Mouse (Mus musculus) gonadal fat pad, adult 2 months (tissue): ENCODE results near the gene Trak1. TPM values are rescaled to one million over a fixed set of nuclear protein-coding genes. Genes with fewer than 3 reads are reported as not detected.
"Not testable (repeated sequence)": the region's sequence is repeated elsewhere in the genome, so short reads cannot be mapped to it uniquely, and the experiment has no call there.

Experiments used
- DNase-seq: peaks from one replicate; pipeline ENCODE4 v3.0.0-alpha.2; 2012; ENCODE audit warnings: low read depth
- polyA plus RNA-seq: library from polyadenylated mRNA; depleted of rRNA; stranded (reverse); fragments of >200 nt; gene quantifications from 2 replicates; pipeline ENCODE4 v1.2.3, GENCODE M21; 2012

Trak1 gene
- polyA plus RNA-seq, 1 experiment, result 96.9 TPM

DNA sequence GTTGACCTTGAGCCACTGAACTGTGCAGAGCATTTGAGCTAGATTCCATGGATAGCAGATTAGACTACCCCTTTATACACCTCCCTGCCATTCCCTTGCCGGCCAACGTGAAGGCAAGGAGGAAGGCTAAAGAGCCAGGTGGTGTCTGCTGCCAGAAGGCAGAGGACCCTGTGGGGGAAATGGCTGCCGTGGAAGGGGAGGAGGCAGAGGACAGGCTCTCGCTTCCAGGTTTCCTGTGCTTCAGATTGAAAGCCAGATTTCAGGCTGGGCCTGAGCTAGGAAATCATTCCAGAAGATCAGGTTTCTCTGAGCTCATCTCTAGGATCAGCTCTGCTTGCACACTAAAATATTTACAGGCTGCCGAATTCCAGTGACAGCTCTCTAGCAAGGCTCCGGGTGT lies 133.1 kb downstream of the Trak1 start:
- no peak for DNase-seq

GRCm38 (mm10) chr9:121433745-121434528 lies 136.6 kb downstream of the Trak1 start:
- DNase-seq, result no peak

DNA sequence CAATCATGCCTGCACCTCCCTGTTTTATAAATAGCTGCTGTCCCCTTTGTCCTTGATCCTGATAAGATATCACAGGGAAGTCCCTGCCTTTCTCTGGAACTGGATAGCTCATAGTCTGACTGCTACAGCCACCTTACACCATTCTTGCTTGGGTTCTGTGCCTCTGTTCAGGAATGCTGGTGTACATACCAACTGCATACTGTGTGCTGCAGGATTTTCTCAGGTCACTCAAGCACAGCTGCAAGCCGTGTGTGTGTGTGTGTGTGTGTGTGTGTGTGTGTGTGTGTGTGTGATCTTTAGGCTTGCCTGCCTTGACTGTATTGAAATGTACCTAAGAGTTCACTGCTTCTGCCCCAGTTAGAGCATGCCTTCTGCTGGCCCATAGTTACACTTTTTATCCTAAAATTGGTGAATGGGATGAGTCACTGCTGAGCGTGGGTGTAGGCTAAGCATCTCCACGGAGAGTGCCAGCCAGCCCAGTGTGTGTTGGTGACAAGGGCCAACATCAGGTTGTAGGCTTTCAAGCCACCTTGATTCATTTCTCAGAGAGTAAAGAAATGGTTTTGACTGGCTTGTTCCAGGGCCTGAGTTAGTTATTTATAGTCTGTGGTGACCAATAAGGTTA lies 138.1 kb downstream of the Trak1 start:
- no peak for DNase-seq

DNA sequence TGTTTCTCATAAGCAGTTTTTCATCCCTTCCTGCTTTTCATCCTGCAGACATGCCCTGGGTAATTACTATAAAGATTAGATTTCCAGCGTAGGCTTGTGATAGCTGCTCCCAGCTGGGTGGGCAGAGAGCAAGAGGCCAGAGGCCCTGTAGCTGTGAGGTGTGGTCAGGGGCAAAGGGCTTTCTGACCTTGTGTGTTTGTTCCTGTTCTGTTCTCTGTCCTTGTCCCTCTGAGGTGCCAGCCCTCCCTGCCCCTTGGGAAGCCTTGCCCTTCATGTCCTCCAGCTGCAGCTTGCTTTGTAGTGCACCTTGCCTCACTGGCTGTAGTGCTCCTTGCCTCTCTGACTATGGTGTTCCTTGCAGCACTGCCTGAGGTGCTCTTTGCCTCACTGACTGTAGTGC lies 139.2 kb downstream of the Trak1 start:
- no peak for DNase-seq

- DNase-seq, result no peak
These were observed 144.8 kb downstream of the Trak1 start for GRCm38 (mm10) chr9:121442145-121442544.

DNA sequence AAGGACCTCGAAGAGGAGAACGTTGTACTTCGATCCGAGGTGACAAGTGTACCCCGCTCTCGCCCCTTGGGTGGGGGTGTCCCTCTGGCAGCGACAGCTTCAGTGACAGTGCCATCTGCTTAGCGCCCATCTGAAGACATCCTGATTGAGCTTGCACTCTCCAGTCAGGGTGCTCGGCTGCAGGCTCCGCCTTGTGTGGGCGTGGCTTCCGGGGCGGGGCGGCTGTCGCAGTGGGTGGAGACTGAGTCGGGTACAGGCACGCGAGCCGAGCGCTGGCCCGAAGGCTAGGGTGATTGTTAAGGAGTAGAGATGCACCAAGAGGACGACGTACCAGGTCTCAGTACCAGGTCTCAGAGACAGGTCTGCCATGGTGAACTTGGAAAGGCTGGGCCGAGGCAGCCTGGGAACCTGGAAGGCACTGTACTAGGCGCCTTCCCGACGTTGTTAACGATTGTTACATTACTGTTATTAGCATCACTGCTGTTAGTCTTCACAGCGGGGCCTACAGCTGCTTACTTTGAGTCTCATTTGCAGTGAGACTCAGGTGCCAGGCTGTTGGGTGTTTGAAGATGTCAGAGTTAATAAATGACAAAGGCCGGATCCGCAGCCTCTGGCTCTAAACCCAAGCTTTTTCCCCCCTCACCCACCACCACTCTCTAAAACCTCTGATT lies 146.5 kb downstream of the Trak1 start:
- no peak for DNase-seq

DNA sequence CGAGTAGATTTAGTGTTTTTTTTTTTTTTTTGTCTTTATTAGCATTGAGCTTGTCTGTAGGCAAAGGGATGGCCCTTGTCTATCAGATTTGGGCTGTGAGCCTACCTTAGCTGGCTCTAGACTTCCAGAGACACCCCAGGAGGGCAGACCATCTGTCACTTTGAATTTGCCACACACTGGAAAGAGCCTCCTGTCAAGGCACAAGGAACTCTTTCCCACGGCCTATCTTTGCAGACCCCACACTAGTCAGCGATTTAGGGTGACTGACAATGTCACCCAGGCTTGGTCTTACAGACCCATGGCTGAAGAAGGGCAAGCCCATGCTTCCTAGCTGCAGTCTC lies 147.0 kb downstream of the Trak1 start:
- DNase-seq, result no peak

- DNase-seq, result no peak
These were observed 148.1 kb downstream of the Trak1 start for GRCm38 (mm10) chr9:121445364-121445763.

DNA sequence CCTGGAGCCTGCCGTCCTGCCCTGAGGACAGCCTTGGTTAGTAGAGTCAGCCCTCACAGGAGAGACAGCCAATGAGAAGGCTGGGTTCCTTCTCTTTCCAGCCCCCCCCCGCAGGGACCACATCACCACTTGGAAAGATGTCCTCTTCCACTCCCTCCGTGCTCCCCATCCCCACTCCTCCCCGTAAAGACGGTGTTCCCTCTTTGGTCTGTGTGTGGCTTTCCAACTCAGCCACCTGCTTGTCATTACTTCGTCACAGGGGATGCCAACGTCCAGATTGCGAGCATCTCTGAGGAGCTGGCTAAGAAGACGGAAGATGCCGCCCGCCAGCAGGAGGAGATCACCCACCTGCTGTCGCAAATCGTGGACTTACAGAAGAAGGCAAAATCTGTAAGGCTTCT lies 149.1 kb downstream of the Trak1 start:
- no peak for DNase-seq

DNA sequence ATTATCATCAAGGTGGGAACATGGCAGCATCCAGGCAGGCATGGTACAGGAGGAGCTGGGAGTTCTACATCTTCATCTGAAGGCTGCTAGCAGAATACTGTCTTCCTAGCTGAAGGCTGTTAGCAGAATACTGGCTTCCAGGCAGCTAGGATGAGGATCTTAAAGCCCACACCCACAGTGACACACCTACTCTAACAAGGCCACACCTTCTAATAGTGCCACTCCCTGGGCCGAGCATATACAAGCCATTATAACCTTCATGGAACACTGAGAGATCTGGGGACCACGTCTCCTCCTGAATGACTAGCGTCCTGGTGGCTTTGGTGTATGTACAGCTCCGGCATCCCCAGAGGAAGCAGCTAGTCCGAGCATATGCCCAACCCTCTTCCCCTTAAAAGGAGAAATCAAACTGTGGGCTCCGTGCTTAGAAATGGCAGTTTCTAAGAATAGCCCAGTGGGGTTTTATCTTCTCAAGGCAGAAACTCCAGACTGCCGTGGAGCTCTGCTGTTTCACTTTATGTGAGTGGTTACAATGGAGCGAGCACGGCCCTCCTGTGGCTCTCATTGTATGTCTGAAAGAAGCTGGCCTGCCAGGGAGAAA lies 155.1 kb downstream of the Trak1 start:
- DNase-seq, result not testable (repeated sequence)

- DNase-seq, result no peak
These were observed 157.6 kb downstream of the Trak1 start for GRCm38 (mm10) chr9:121454891-121455290.

DNA sequence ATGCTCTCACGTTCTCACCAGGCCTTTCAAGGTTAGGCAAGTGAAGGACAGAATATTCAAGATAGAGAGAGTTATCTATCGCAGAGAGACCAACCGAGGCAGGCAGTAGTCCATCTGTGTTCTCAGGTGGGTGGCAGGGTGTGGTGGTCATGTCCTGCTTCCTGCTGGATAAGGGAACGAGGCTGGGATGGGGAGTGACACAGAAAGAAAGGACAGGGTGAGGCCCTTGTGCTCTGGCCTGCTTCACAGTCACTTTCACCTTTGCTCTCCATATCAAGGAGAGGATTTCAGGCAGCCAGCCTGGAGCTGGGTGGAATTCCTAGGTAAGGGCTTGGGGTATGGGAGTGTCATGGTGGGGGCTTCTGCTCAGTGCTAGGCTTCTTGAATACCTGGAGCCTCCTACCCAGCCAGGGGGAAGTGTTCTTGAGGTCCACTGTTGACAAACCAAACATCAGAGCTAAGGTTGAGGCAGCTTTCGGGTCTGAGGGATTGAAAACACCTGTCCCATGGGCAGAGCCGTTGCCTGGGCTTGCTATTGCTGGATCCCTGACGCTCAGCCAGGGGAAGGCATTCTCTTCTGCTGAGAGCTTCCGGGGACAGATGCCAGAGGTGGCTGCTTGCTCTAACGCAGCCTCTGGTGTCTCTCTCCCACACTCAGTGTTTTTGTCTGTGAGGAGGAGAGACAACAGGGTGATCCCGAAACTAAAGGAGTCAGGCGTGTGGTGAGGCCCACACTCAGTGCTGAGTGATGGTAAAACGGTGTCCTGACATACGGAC lies 159.6 kb downstream of the Trak1 start:
- no peak for DNase-seq

GRCm38 (mm10) chr9:121458466-121458865 lies 161.2 kb downstream of the Trak1 start:
- DNase-seq, result no peak

DNA sequence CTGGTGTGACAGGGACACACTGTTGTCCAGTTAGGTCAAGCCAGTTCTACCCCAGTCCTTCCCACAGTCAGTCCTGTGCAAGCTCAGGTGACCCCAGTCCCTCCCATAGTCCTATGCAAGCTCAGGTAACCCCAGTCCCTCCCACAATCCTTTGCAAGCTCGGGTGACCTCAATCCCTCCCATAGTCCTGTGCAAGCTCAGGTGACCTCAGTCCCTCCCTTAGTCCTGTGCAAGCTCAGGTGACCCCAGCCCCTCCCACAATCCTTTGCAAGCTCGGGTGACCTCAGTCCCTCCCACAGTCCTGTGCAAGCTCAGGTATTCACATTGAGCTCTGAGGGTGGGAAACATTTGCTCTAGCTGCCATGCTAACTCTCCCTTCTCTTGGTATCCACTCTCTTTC lies 162.6 kb downstream of the Trak1 start:
- no peak for DNase-seq

GRCm38 (mm10) chr9:121460527-121460926 lies 163.2 kb downstream of the Trak1 start:
- no peak for DNase-seq

- no peak for DNase-seq
These were observed 170.2 kb downstream of the Trak1 start for GRCm38 (mm10) chr9:121467460-121467859.

- DNase-seq, result no peak
These were observed 172.4 kb downstream of the Trak1 start for GRCm38 (mm10) chr9:121469711-121470110.

GRCm38 (mm10) chr9:121474771-121475170 lies 177.5 kb downstream of the Trak1 start:
- DNase-seq, result no peak

GRCm38 (mm10) chr9:121475488-121476452 lies 178.5 kb downstream of the Trak1 start:
- DNase-seq, result no peak

DNA sequence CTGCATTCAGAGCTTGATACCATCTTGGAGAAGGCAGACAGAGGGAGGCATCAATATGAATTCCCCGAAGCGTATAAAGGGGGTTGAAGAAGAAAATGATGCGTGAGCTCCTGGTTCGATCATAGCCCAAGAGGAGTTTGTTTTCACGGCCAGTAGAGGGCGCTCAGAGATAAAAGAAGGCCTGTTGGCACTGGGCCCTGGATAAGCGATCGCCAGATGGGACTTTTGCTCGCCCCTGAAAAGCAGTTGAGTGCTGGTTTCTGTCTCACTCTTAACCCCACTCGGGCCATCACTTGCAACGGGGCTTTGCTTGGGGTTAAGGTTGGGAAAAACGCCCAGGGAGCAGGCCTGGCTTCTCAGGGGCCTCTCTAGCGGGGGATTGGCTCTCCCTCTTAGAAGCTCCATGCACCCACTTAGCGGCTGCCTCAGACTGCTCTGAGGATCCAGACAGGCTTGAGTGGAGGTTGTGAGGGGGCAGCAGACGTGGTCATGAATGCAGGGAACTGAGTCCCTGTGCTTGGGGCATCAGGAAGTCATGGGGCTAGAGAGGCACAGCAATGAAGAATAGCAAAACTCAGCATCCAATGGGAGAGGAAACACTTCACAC lies 180.1 kb downstream of the Trak1 start:
- no peak for DNase-seq
